Mouse (Mus musculus) erythroblast, embryonic 14.5 days (primary cell): ENCODE measurements around the gene 1110032A03Rik.

Source experiments
- GATA1 ChIP-seq: IDR thresholded peaks from 2 replicates; pipeline ENCODE4 v1.6.1; 2012; ENCODE audit warnings: low read length, inconsistent platforms, mixed read lengths
- TAL1 ChIP-seq: IDR thresholded peaks from 3 replicates; pipeline ENCODE4 v1.6.1; 2012; ENCODE audit warnings: low read length, inconsistent platforms, mixed read lengths

DNA sequence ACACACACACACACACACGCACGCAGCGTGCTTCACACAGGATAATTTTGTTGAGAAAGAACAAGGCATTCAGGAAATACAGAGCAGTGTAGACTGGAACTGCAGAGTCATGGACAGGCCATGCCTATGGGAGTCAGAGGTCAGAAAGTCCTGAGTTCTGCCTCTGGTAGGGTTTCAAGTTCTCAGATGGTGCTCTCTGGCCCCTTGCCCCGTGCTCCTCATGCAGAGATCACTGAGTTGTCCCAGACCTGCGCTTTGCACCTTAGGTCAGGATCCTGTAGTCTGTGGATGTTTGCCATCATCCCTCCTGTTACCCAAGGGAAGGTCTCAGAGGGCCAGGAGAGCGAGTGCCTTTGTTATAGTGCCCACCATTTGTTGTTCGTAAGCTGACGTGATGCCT is 21.5 kb upstream of the 1110032A03Rik start:
- TF ChIP-seq TAL1 (no peak), GATA1 (no peak)
